Mouse (Mus musculus) thymus, adult 18-20 months (tissue): ENCODE data around the gene Magea4.

ENCODE experiments used
- DNase-seq, 2 experiments: peaks; one replicate each; pipeline ENCODE4 v3.0.0; 2022; ENCODE audit warnings: mixed read lengths in 2 of 2

Gene Magea4

GRCm38 (mm10) chrX:72221717-72222116 lies at the start of gene Magea4:
Magea4 (plus strand) TSS chrX:72222017.
- DNase-seq: no peak

GRCm38 (mm10) chrX:72202944-72203554 lies 18.8 kb upstream of the Magea4 start:
- no peak for DNase-seq

- DNase-seq: no peak
These were observed 48.8 kb downstream of the Magea4 start for GRCm38 (mm10) chrX:72270637-72271036.
